Mouse (Mus musculus) heart, postnatal 0 days (tissue): ENCODE data around the gene Nckap1l. TPM values are rescaled to one million over a fixed set of nuclear protein-coding genes. Genes with fewer than 3 reads are reported as not detected.

ENCODE experiments used
- ATAC-seq: fragments of 200-750 bp; cut with Nextera tagmentation; 2 replicates; pipeline ENCODE4 v1.8.0; 2017; ENCODE audit warnings: low read depth, moderate number of reproducible peaks, moderate library complexity; ENCODE audit not compliant: insufficient read depth
- DNase-seq: peaks from one replicate; pipeline ENCODE4 v3.0.0-alpha.2; 2016; ENCODE audit warnings: low spot score
- H3K27ac ChIP-seq: fragments of 300-500 bp; sonication (generic); 2 replicates; pipeline ENCODE4 v1.5.1; 2014; ENCODE audit warnings: low read depth, mild to moderate bottlenecking
- H3K27me3 ChIP-seq: fragments of 300-500 bp; sonication (generic); 2 replicates; pipeline ENCODE4 v1.6.1; 2014; ENCODE audit warnings: low read length, mixed read lengths; ENCODE audit not compliant: control insufficient read depth, insufficient read depth
- H3K36me3 ChIP-seq: fragments of 300-500 bp; sonication (generic); replicated peaks from 2 replicates; pipeline ENCODE4 v1.6.1; 2014; ENCODE audit warnings: low read length, mixed read lengths; ENCODE audit not compliant: control insufficient read depth, insufficient read depth
- H3K4me1 ChIP-seq: fragments of 300-500 bp; sonication (generic); 2 replicates; pipeline ENCODE4 v1.6.1; 2014; ENCODE audit warnings: antibody characterized with exemption; ENCODE audit not compliant: control insufficient read depth, insufficient read depth
- H3K4me2 ChIP-seq: fragments of 300-500 bp; sonication (generic); 2 replicates; pipeline ENCODE4 v1.6.1; 2014; ENCODE audit warnings: low read depth, mild to moderate bottlenecking, low read length, moderate library complexity
- H3K4me3 ChIP-seq: fragments of 300-500 bp; sonication (generic); 2 replicates; pipeline ENCODE4 v1.5.1; 2014; ENCODE audit warnings: low read depth, low read length
- H3K9ac ChIP-seq: fragments of 300-500 bp; sonication (generic); replicated peaks from 2 replicates; pipeline ENCODE4 v1.6.1; 2014; ENCODE audit warnings: low read depth, low read length, mixed read lengths
- H3K9me3 ChIP-seq: fragments of 300-500 bp; sonication (generic); replicated peaks from 2 replicates; pipeline ENCODE4 v1.6.1; 2016; ENCODE audit warnings: low read length; ENCODE audit not compliant: control insufficient read depth
- CTCF ChIP-seq: IDR thresholded peaks from 2 replicates; pipeline ENCODE4 v1.5.1; 2016; ENCODE audit warnings: antibody characterized with exemption, control low read depth, low read depth
- EP300 ChIP-seq: IDR thresholded peaks from 2 replicates; pipeline ENCODE4 v1.6.1; 2016; ENCODE audit warnings: antibody characterized with exemption, low read depth
- WGBS: fragments of 180-500 bp; shearing (Covaris S2); extraction: QIAGEN DNeasy Blood & Tissue Kit; methylation state at CpG from one replicate; pipeline ENCODE4 v1.1.7; 2014; 5-methylcytosine and 5-hydroxymethylcytosine counted together
- polyA plus RNA-seq: library from polyadenylated mRNA; unstranded; fragments of >200 nt; fragmentation: Nextera tagmentation; extraction: Ambion mirVana; gene quantifications from 2 replicates; pipeline ENCODE4 v1.2.1, GENCODE M21; 2015
- total RNA-seq: library from RNA; depleted of rRNA; stranded (reverse); fragments of >200 nt; gene quantifications from 2 replicates; pipeline ENCODE4 v1.2.3, GENCODE M21; 2014; ENCODE audit warnings: low replicate concordance

The Nckap1l gene
- total and polyA plus RNA-seq, 2 experiments from 2014 or later: 0.93 to 1.7 TPM

- H3K36me3 ChIP-seq: no peaks in the 10 kb centered on the region
- no peak overlapping the region for H3K4me3 ChIP-seq
- ATAC-seq (no peak), DNase-seq (no peak)
- TF ChIP-seq CTCF (no peak), EP300 (no peak)
- H3K27ac ChIP-seq: no peak overlapping the region
- no peak overlapping the region for H3K4me2 ChIP-seq
- 86% methylated on average over 5 of the region's 5 CpGs for WGBS
- no peaks in the 10 kb centered on the region for H3K4me1 ChIP-seq
- H3K27me3 ChIP-seq: no peaks in the 10 kb centered on the region
- H3K9ac ChIP-seq: no peak overlapping the region
- no peaks in the 10 kb centered on the region for H3K9me3 ChIP-seq
These were observed 20.2 kb downstream of the Nckap1l start for GRCm38 (mm10) chr15:103473769-103474168.

DNA sequence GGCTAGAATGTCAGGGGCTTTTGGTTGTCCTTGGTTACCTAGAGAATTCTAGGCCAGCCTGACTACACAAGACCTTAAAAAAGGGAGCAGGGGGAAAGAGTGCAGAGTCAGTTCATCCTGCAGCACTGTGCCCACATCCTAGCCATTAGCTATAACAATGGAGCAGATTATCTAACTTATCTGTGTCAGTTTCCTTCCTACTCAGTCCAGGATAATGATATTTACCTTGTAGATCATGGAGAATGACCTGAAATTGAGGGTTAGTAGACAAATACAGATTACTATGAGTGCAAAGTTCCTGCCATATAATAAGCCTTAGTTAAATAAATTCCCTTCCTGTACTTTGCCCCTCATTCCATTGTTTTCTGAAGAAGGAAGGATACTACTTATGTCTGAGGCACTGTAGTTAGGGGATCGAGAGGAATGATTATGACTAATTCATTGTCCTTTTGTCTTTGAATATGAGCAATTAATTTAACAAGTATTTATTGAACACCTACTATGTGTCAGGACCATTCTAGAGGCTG, 25.5 kb downstream of the Nckap1l start:
- no peak overlapping the region for H3K27ac ChIP-seq
- ATAC-seq (no peak), DNase-seq (no peak)
- H3K27me3 ChIP-seq: no peaks in the 10 kb centered on the region
- no peak for TF ChIP-seq CTCF
- no peak for TF ChIP-seq EP300
- H3K36me3 ChIP-seq: no peaks in the 10 kb centered on the region
- H3K4me2 ChIP-seq: no peak overlapping the region
- no peak overlapping the region for H3K9ac ChIP-seq
- no peaks in the 10 kb centered on the region for H3K4me1 ChIP-seq
- H3K4me3 ChIP-seq: no peak overlapping the region
- H3K9me3 ChIP-seq: no peaks in the 10 kb centered on the region
- 50% methylated on average over 1 of the region's 1 CpGs for WGBS

- Histone ChIP-seq H3K27ac (no peak overlapping the region), H3K9me3 (no peaks in the 10 kb centered on the region), H3K36me3 (no peaks in the 10 kb centered on the region), H3K4me1 (no peaks in the 10 kb centered on the region), H3K4me3 (no peak overlapping the region), H3K9ac (no peak overlapping the region), H3K4me2 (no peak overlapping the region), H3K27me3 (no peaks in the 10 kb centered on the region)
- ATAC-seq (no peak), DNase-seq (no peak)
- 73% methylated on average over 2 of the region's 2 CpGs for WGBS
- TF ChIP-seq EP300 (no peak), CTCF (no peak)
These were observed 26.5 kb downstream of the Nckap1l start for GRCm38 (mm10) chr15:103480129-103480528.

DNA sequence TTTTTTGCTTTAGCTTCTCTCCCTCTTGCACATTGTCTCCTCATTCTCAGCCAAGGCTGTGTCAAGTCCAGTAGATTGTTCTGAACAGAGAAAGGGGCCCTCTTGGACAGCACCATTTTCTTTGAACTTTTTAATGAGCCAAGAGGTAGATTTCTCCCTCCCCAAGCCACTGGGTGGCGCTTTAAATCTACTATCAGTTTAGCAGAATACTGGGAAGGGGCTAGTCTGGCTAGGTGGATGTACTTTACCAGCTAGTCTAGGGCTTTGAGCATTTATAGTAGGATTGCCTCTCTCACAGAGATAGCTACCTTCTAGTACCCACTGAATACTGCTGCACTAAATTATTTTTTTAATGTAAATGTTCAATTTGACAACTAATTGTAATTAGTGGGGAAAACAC, 28.9 kb downstream of the Nckap1l start:
- no peak overlapping the region for H3K9ac ChIP-seq
- no peaks in the 10 kb centered on the region for H3K9me3 ChIP-seq
- no peaks in the 10 kb centered on the region for H3K4me1 ChIP-seq
- no peaks in the 10 kb centered on the region for H3K27me3 ChIP-seq
- H3K27ac ChIP-seq: no peak overlapping the region
- DNase-seq: no peak
- TF ChIP-seq CTCF: peak; percentile 40
- no peak for TF ChIP-seq EP300
- WGBS: 5% methylated on average over 1 of the region's 1 CpGs
- H3K36me3 ChIP-seq: no peaks in the 10 kb centered on the region
- ATAC-seq: no peak
- no peak overlapping the region for H3K4me2 ChIP-seq
- H3K4me3 ChIP-seq: no peak overlapping the region

- no peaks in the 10 kb centered on the region for H3K9me3 ChIP-seq
- ATAC-seq: no peak
- H3K4me2 ChIP-seq: no peak overlapping the region
- H3K4me3 ChIP-seq: no peak overlapping the region
- no peaks in the 10 kb centered on the region for H3K27me3 ChIP-seq
- no peaks in the 10 kb centered on the region for H3K36me3 ChIP-seq
- H3K4me1 ChIP-seq: no peaks in the 10 kb centered on the region
- H3K9ac ChIP-seq: no peak overlapping the region
- no peak for TF ChIP-seq CTCF
- TF ChIP-seq EP300: no peak
- 57% methylated on average over 2 of the region's 2 CpGs for WGBS
- no peak overlapping the region for H3K27ac ChIP-seq
- DNase-seq: no peak
These were observed 30.9 kb downstream of the Nckap1l start for GRCm38 (mm10) chr15:103484490-103484889.

- TF ChIP-seq CTCF (no peak), EP300 (no peak)
- H3K4me3 ChIP-seq: no peak overlapping the region
- no peaks in the 10 kb centered on the region for H3K27me3 ChIP-seq
- H3K36me3 ChIP-seq: no peaks in the 10 kb centered on the region
- WGBS: 52% methylated on average over 3 of the region's 3 CpGs
- no peak overlapping the region for H3K4me2 ChIP-seq
- H3K27ac ChIP-seq: no peak overlapping the region
- ATAC-seq: no peak
- no peaks in the 10 kb centered on the region for H3K9me3 ChIP-seq
- no peaks in the 10 kb centered on the region for H3K4me1 ChIP-seq
- no peak for DNase-seq
- no peak overlapping the region for H3K9ac ChIP-seq
These were observed 31.5 kb downstream of the Nckap1l start for GRCm38 (mm10) chr15:103485106-103485505.
